Mouse (Mus musculus): ENCODE results near the gene Dnajc27.

DNA sequence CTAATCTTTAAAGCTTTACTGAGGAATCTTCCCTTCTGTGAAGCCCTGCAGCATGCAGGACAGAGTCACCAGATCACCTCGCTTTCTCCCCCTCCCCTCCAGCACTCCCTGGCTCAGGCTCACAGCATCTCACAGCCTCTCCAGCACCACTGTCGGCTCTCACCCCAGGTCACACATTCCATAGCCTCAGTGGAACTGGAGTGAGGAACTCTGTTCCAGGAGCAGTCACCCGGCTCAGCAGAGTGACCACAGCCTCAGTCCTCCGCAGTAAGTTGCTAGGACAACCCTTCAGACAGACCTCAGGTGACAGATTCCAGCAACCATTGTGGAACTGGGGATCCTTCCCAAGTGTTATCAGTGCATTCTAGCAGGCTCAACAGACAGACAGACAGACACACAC, 27.5 kb upstream of the Dnajc27 start:
- TF ChIP-seq CTCF (IDR thresholded peaks at IDR 0.05; ENCODE audit: control insufficient read depth, insufficient read depth, insufficient read length), result no peak
- no peak for TF ChIP-seq MYOD1 (IDR thresholded peaks at IDR 0.05; ENCODE audit: control insufficient read depth, insufficient read length, low read depth)
- TF ChIP-seq USF1 (IDR thresholded peaks at IDR 0.05; ENCODE audit: low read depth), result no peak
